Mouse (Mus musculus) mature B cell (primary cell): ENCODE data around the gene Trim69.

ENCODE experiments used
- in situ Hi-C: fragments of 300-500 bp; cut with MboI; formaldehyde crosslinking; loops from 2 replicates; pipeline ENCODE4 v1.14.3; 2019

The Trim69 gene

GRCm38 (mm10) chr2:122160680-122161079 lies at the start of gene Trim69:
Trim69 (plus strand) TSS chr2:122160700.
- in situ Hi-C loops = loop anchor here (5.0 kb wide), 2 partner anchors 43 to 88 kb away; partner anchors contain the start of gene Spg11

DNA sequence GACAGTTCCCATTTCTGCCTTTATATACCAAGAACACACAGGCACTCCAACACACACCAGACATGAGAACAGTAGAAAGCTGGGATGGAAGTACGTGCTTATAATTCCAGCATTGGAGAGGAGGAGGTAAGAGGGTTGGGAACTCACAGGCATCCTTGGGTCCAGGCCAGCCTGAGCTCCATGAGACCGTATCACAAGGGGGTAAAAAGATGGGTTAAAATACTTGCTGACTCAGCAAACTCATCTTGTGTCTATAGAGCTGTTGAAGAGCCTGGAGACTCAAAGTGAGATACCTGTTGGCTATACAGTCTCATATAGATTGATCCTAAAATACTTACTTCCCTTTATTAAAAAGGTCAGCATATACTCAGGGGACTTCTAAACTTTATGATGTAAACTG lies 43.6 kb upstream of the Trim69 start:
- in situ Hi-C loops = loop anchor here (5.0 kb wide), 1 partner anchor 45 kb away; the partner anchor contains the start of gene Trim69

- in situ Hi-C loops = loop anchor here (5.0 kb wide), 1 partner anchor 44 kb away; the partner anchor contains the start of gene Trim69
These were observed 42.2 kb upstream of the Trim69 start, which contains the start of gene Spg11 for GRCm38 (mm10) chr2:122117961-122118958. Spg11 (minus strand) TSS chr2:122118386.

- in situ Hi-C loops = no loop called here
These were observed 34.6 kb upstream of the Trim69 start for GRCm38 (mm10) chr2:122125680-122126572.

- in situ Hi-C loops = no loop called here
These were observed 33.6 kb upstream of the Trim69 start for GRCm38 (mm10) chr2:122126765-122127347.

DNA sequence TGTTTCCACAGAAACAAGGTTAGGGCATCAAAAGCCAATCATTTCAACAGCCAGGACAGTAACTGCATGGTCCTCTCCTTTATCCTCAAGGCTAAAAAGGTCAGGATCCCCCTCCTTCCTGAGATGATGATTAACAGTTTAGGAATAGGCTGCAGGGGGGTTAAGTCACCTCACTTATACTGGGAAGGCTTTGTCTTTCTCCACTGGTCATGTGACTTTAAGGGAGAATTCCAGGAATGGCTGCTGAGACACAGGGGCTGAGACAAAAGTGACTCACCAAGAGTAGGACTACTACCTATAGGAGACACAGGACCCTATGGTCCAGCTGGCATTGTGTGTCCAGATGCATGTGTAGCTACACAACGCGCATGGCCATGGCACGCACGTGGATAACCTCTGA lies 32.9 kb upstream of the Trim69 start:
- in situ Hi-C loops = no loop called here

GRCm38 (mm10) chr2:122132078-122132477 lies 28.4 kb upstream of the Trim69 start:
- in situ Hi-C loops = no loop called here

GRCm38 (mm10) chr2:122132618-122133017 lies 27.9 kb upstream of the Trim69 start:
- in situ Hi-C loops = no loop called here

- in situ Hi-C loops = no loop called here
These were observed 22.5 kb upstream of the Trim69 start for GRCm38 (mm10) chr2:122137839-122138465.

- in situ Hi-C loops = no loop called here
These were observed 19.7 kb upstream of the Trim69 start for GRCm38 (mm10) chr2:122140815-122141214.

DNA sequence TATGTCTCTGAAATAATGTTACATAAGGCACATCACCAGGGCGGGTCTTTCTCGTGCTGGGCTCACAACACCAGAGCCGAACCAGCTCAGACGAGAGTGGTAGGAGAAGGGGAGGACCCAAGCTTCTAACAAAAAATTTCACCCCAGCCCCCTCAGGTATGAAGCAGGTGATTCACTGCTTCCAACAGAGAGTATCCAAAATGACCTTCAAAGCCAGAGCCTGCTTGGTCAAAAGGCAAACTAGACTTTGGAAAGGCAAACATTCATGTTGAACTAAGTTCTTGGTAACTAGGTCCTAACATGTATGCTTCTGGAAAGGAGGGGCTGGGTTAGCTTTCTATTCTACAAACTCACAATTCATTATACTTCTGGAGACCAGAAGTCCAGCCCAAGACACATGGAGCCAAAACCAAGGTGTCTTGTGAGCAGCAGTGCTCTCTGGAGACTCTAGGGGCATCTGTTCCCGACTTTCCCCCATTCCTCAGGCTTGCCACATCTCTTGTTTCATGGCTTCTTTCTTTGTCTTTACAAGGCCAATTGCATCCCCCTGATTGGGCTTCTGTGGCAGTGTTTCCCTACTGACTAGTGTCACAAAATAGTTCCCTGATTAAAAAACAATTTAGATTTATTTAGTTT lies 19.1 kb upstream of the Trim69 start:
- in situ Hi-C loops = no loop called here

GRCm38 (mm10) chr2:122143111-122143510 lies 17.4 kb upstream of the Trim69 start:
- in situ Hi-C loops = no loop called here

DNA sequence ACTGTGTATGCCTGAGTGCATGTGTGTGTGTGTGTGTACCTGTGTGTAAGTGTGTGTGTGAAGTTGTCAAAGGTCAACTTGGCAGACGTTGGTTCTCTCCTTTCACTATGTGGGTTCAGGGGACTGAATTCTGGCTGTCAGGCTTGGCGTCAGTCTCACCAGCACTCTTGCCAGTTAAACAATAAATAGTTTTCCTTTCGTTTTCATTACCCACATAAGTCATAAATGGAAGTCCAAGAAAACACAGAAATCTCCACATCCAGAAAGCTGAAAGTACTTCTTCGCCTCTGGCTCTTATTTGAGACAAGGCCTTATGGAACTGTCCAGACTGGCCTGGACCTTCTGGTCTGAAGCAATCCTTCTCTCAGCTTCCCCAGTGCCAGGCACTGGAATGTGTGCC lies 14.7 kb upstream of the Trim69 start:
- in situ Hi-C loops = no loop called here

DNA sequence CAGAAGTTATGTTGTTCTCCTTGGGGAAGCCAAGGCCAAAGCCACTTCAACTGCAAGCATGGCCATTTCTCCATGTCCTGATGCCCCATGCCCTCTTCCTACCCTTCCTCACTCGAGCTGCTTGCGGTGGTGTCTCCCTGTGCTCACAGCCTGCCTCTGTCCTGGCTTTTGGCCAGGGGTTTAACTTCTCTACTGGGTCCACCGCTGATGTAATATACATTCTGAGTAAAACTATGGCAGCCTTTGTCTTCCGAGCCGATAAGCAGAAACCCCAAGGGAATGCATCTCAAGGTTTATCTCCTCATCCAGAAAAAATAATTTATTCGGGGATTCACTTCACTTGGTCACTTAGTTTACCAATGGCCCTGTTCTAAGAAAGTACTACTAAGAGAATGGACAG lies 13.8 kb upstream of the Trim69 start:
- in situ Hi-C loops = no loop called here

- in situ Hi-C loops = no loop called here
These were observed 12.8 kb upstream of the Trim69 start, which contains the start of gene B2m for GRCm38 (mm10) chr2:122147508-122148241. B2m (plus strand) TSS chr2:122147686.

DNA sequence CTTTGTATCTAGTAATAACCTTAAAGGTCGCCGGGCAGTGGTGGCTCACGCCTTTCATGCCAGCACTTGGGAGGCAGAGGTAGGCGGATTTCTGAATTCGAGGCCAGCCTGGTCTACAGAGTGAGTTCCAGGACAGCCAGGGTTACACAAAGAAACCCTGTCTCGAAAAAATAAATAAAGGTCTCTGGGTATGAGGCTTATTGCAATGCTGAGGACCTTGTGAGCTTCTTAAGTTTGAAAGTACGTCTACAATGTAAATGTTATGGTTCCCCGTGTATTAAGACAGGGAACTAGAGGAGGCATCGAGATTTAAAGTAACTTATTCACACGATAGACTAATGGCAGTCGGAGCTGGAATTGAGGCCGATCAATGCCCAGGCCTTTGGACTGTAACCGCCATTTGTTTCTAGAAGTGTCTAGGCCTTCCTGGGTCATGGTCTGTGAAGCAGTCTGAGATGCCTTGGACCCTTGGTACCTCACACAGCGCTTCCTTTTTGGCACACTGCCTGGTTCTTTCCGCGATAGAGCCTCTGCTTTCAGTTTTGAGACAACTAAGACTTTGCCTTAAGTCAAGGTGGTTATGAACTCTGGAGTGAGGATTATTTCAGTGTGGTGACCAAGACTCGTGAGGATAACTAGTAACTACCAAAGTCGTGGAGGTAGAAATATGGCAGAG lies 12.1 kb upstream of the Trim69 start:
- in situ Hi-C loops = no loop called here

- in situ Hi-C loops = no loop called here
These were observed 11.2 kb upstream of the Trim69 start for GRCm38 (mm10) chr2:122149316-122149715.

GRCm38 (mm10) chr2:122149716-122150115 lies 10.8 kb upstream of the Trim69 start:
- in situ Hi-C loops = no loop called here

- in situ Hi-C loops = no loop called here
These were observed 9.3 kb upstream of the Trim69 start for GRCm38 (mm10) chr2:122151221-122151620.
